In the genomic region with DNA sequence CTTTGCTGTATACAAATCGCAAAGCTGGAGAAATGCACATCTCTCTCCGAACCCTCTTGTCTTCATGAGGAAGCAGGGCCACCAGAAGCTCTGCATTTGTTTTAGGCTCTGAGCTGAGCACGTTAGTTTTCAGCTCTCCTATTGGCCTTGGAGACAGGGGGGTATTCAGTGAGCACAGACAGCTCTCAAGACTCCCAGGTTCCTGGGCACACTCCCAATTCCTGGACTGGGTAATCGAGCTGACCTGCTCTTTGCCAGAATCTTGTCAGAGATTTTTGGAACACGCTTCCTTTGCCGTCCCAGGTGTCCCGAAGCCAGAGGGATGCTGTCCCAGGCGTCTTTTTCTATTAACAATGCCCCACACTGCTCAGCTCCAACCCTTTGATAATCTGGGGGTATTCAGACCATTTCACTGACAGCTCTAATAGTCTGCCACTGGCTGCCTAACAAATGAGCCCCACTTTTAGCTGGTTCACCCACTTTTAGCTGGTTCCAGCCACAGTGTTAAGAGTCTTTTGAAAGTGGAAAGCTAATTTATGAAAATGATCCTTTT, we compare ENCODE assay signal across 11 mouse cellular contexts.
A peak's percentile ranks its signal among the peaks of the same experiment; 100 is the strongest.
DNase-seq lines count a peak whose midpoint lies in the region; ATAC-seq and TF ChIP-seq lines count a peak whose summit lies in the region.
"Had no signal": no experiment of that assay in that cellular context is flagged by ENCODE, and none has a peak within 500 bp of the region (broad histone marks: within the 10 kb centered on the region; RNA-seq: fewer than 3 reads in every experiment).

No protein-coding gene starts in this region.

- H3K27me3 ChIP-seq in midbrain, embryonic 15.5 days (replicated peaks) = no peaks in the 10 kb centered on the region

- H3K4me2 ChIP-seq in midbrain, embryonic 15.5 days = no peak overlapping the region

- H3K9ac ChIP-seq in midbrain, embryonic 15.5 days = no peak overlapping the region
- H3K9ac ChIP-seq: liver, embryonic 14.5 days had no signal

- intact Hi-C loops in left cerebral cortex, postnatal 10 days (cut with DNase I) = no loop called here
- intact Hi-C loops in left cerebral cortex, adult 2 months (cut with DNase I) = no loop called here

- TF ChIP-seq CTCF in left cerebral cortex, adult 2 months (IDR thresholded peaks at IDR 0.05) = no peak

- 0 out of 2 replicates have a peak, but pooled peaks have one; percentile 21 for ATAC-seq in midbrain, embryonic 15.5 days (replicated peaks)

- WGBS in midbrain, embryonic 15.5 days = 50% methylated on average over 8 of the region's 8 CpGs

- H3K4me3 ChIP-seq in left cerebral cortex, adult 2 months = no peak overlapping the region
- H3K4me3 ChIP-seq in midbrain, embryonic 15.5 days = no peak overlapping the region
- H3K4me3 ChIP-seq: erythroblast, embryonic 14.5 days had no signal

- peak; percentile 5 for DNase-seq in adrenal gland, postnatal 25 days
- DNase-seq in adrenal gland, postnatal 14 days = no peak
- DNase-seq in left cerebral cortex, postnatal 10 days (ENCODE audit: extremely low spot score in 1 of 2, low spot score in 2 of 2) = peak; percentile 33 to 49
- no peak for DNase-seq in left cerebral cortex, adult 2 months (ENCODE audit: extremely low spot score in 1 of 2, low spot score in 2 of 2)
- peak; percentile 94 to 97 for DNase-seq in cerebellum, postnatal 10 days
- DNase-seq in spleen, postnatal 4 days (ENCODE audit: low spot score in 2 of 2) = no peak
- no peak for DNase-seq in adrenal gland, postnatal 36 days
- DNase-seq: kidney, adult 2 months had no signal

- no peak overlapping the region for H3K27ac ChIP-seq in left cerebral cortex, adult 2 months
- peak overlapping the region; percentile 31; the same call in 1 of the 2 replicates for H3K27ac ChIP-seq in midbrain, embryonic 15.5 days
- H3K27ac ChIP-seq: liver, embryonic 14.5 days had no signal

- H3K4me1 ChIP-seq in midbrain, embryonic 15.5 days = peaks cover 18% of the 10 kb centered on the region

- no peaks in the 10 kb centered on the region for H3K36me3 ChIP-seq in midbrain, embryonic 15.5 days (replicated peaks)

- H3K9me3 ChIP-seq in midbrain, embryonic 15.5 days = no peaks in the 10 kb centered on the region

Comparison
In these comparisons a context has a peak if more than half of its experiments do, and no peak if none do; other contexts are left out.
1. DNase-seq: peak in adrenal gland, postnatal 25 days (single experiment), left cerebral cortex, postnatal 10 days (2 of 2) and cerebellum, postnatal 10 days (2 of 2); none in adrenal gland, postnatal 14 days (single experiment), left cerebral cortex, adult 2 months (0 of 2), spleen, postnatal 4 days (0 of 2) and adrenal gland, postnatal 36 days (0 of 2).